Mouse (Mus musculus): ENCODE results near the gene Gm21954.

DNA sequence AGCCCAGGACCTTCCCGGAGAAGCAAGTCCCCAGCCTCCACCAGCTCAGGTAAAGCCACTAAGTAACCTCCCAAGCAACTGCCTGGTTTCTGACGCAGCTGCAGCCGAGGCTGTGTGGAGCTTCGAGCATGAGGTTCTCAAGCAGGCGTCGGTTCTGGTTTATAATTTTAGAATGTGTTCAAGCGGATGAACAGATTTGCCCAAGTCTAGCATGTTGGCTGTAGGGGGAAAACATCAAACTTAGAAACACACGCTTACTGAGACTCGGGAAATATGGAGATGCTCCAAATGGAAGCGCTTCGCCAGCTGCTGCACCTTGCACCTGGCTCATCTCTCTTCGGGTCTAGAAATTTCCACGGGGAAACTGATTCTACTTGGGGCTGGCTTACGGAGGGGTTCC is 21.0 kb downstream of the Gm21954 start:
- no peak for TF ChIP-seq CTCF (IDR thresholded peaks at IDR 0.05; ENCODE audit: low read depth, low read length)
- TF ChIP-seq POLR2A (IDR thresholded peaks at IDR 0.05; ENCODE audit: extremely low read depth, insufficient read depth, low read length) = no peak
